Mouse (Mus musculus) leukemia stem cell, adult 10-12 weeks (primary cell): ENCODE measurements around the gene Tnfsf11. TPM values are rescaled to one million over a fixed set of nuclear protein-coding genes. Genes with fewer than 3 reads are reported as not detected.

Experiments
- polyA plus RNA-seq: library from polyadenylated mRNA; stranded (reverse); fragments of >175 nt; gene quantifications from 2 replicates; pipeline ENCODE4 v1.2.3, GENCODE M21; 2012; ENCODE audit warnings: low replicate concordance

Gene Tnfsf11
- polyA plus RNA-seq = 0.50 and 0.63 TPM in 2 replicates

DNA sequence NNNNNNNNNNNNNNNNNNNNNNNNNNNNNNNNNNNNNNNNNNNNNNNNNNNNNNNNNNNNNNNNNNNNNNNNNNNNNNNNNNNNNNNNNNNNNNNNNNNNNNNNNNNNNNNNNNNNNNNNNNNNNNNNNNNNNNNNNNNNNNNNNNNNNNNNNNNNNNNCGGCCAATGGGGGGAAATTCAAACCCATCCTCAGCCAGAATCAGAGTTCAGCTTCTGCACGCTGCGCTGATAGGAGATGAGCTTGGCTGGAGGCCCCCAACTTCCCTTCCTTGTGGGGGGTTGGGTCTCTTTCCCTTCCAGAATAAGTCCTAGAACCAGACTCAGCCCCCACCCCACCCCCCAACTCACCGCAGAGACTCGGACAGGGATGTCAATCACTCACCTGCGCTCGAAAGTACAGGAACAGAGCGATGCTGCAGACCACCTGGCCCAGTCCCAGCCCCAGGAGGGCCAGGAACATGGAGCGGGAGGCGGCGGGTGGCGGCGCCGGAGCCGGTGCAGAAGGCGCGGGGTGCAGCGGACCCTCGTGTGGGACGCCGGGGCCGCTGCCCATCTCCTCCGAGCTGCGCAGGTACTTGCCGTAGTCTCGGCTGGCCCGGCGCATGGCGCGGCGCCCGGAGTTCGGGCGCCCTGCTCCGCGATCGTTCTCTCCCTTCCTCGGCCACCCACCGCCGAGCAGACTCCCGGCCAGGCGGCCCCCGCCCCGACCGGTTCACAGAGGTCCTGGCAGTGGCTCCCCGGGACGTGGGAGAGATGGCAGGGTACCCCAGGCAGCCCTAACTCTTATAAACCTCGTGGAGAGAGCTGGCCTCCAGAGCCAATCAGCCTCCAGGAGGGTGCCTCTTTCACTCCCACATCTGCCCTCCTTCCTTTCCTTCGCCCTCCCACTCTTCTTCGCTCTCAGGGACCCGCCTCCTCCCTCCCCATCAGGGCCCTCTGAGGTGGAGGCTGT, at the start of gene Tnfsf11:
TSS of gene Tnfsf11 (minus strand) at position 758 of the 952 bp plus-strand sequence.

Other genes starting within 250 kb of the Tnfsf11 start
- gene Fam216b, start 219.0 kb downstream of the Tnfsf11 start, polyA plus RNA-seq = not detected in 2 replicates
- 0.39 and 2.1 TPM in 2 replicates for gene Akap11, start 228.8 kb upstream of the Tnfsf11 start, polyA plus RNA-seq